16 mouse cellular contexts compared by ENCODE assay signal in the genomic region with DNA sequence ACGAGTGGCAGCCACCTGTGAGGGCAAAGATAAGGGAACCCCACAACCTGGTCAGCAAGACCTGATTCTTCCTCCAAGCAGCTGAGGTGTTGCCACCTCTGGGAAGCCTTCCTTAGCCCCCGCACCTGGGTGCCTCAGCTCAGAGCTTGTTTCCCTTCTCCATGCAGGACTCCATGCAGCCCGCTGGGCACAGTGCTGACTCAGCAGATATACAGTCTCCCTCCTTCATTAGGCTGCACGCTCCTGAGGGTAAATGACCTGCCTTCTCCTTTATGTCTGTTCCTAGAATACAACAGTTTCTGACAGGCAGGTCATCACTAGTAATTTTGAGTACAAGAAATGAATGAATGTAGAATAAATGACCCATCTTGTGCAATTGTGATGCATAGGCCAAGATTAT.
DNase-seq lines count a peak whose midpoint lies in the region; ATAC-seq and TF ChIP-seq lines count a peak whose summit lies in the region.
"Had no signal": no experiment of that assay in that cellular context is flagged by ENCODE, and none has a peak within 500 bp of the region (broad histone marks: within the 10 kb centered on the region; RNA-seq: fewer than 3 reads in every experiment).

No protein-coding gene starts in this region.

- H3K36me3 ChIP-seq in heart, embryonic 10.5 days: no peaks in the 10 kb centered on the region
- no peaks in the 10 kb centered on the region for H3K36me3 ChIP-seq in heart, postnatal 0 days (replicated peaks; ENCODE audit: control insufficient read depth, insufficient read depth, low read length)
- H3K36me3 ChIP-seq: embryonic facial prominence, embryonic 12.5 days; hindbrain, embryonic 13.5 days; limb, embryonic 13.5 days; liver, embryonic 13.5 days; lung, embryonic 15.5 days; midbrain, embryonic 13.5 days had no signal

- H3K4me3 ChIP-seq in heart, embryonic 10.5 days: no peak overlapping the region
- no peak overlapping the region for H3K4me3 ChIP-seq in heart, postnatal 0 days (ENCODE audit: low read depth, low read length)
- H3K4me3 ChIP-seq: embryonic facial prominence, embryonic 12.5 days; hindbrain, embryonic 13.5 days; limb, embryonic 13.5 days; liver, embryonic 13.5 days; lung, embryonic 15.5 days; midbrain, embryonic 13.5 days had no signal

- no peak for TF ChIP-seq CTCF in heart, postnatal 0 days (IDR thresholded peaks at IDR 0.05; ENCODE audit: low read depth)

- H3K27ac ChIP-seq in heart, embryonic 10.5 days: peak overlapping the region; percentile 77; the same call in 1 of the 2 replicates
- peak overlapping the region; percentile 89 for H3K27ac ChIP-seq in heart, postnatal 0 days (ENCODE audit: low read depth)
- H3K27ac ChIP-seq: embryonic facial prominence, embryonic 12.5 days; limb, embryonic 13.5 days; liver, embryonic 13.5 days; lung, embryonic 15.5 days; midbrain, embryonic 13.5 days had no signal

- intact Hi-C loops in heart, postnatal 14 days (cut with DNase I): no loop called here

- no peak for DNase-seq in heart, embryonic 10.5 days (ENCODE audit: low spot score)
- DNase-seq in heart, postnatal 14 days: no peak
- DNase-seq in heart, postnatal 0 days (ENCODE audit: low spot score): no peak
- no peak for DNase-seq in heart, adult 11 months
- peak; percentile 23 for DNase-seq in thymus, postnatal 4 days
- DNase-seq in thymus, postnatal 25 days: no peak
- DNase-seq: cerebellum, adult 9-11 months; liver, embryonic 13.5 days; spleen, adult 18-20 months had no signal

- H3K4me2 ChIP-seq in heart, postnatal 0 days (ENCODE audit: low read depth, low read length): no peak overlapping the region
- H3K4me2 ChIP-seq: embryonic facial prominence, embryonic 12.5 days; hindbrain, embryonic 13.5 days; limb, embryonic 13.5 days; liver, embryonic 13.5 days; lung, embryonic 15.5 days; midbrain, embryonic 13.5 days had no signal

- 84% methylated on average over 4 of the region's 4 CpGs for WGBS in heart, embryonic 10.5 days
- 78% methylated on average over 4 of the region's 4 CpGs for WGBS in heart, postnatal 0 days

- no peak overlapping the region for H3K9ac ChIP-seq in heart, postnatal 0 days (replicated peaks; ENCODE audit: low read depth, low read length)
- H3K9ac ChIP-seq: embryonic facial prominence, embryonic 12.5 days; hindbrain, embryonic 13.5 days; limb, embryonic 13.5 days; liver, embryonic 13.5 days; lung, embryonic 15.5 days; midbrain, embryonic 13.5 days had no signal

- no peaks in the 10 kb centered on the region for H3K27me3 ChIP-seq in heart, embryonic 10.5 days (ENCODE audit: insufficient read depth, poor library complexity, severe bottlenecking)
- H3K27me3 ChIP-seq in heart, postnatal 0 days (ENCODE audit: control insufficient read depth, insufficient read depth, low read length): no peaks in the 10 kb centered on the region
- H3K27me3 ChIP-seq: embryonic facial prominence, embryonic 12.5 days; hindbrain, embryonic 13.5 days; limb, embryonic 13.5 days; liver, embryonic 13.5 days; lung, embryonic 15.5 days; midbrain, embryonic 13.5 days had no signal

- H3K4me1 ChIP-seq in heart, embryonic 10.5 days: peaks cover 55% of the 10 kb centered on the region
- peaks cover 40% of the 10 kb centered on the region for H3K4me1 ChIP-seq in heart, postnatal 0 days (ENCODE audit: control insufficient read depth, insufficient read depth)
- H3K4me1 ChIP-seq: liver, embryonic 13.5 days had no signal

- TF ChIP-seq EP300 in heart, postnatal 0 days (IDR thresholded peaks at IDR 0.05; ENCODE audit: low read depth): no peak

- no peaks in the 10 kb centered on the region for H3K9me3 ChIP-seq in heart, embryonic 10.5 days
- no peaks in the 10 kb centered on the region for H3K9me3 ChIP-seq in heart, postnatal 0 days (replicated peaks; ENCODE audit: control insufficient read depth, low read length)
- H3K9me3 ChIP-seq: embryonic facial prominence, embryonic 12.5 days; hindbrain, embryonic 13.5 days; limb, embryonic 13.5 days; liver, embryonic 13.5 days; lung, embryonic 15.5 days; midbrain, embryonic 13.5 days had no signal

- no peak for ATAC-seq in heart, postnatal 0 days (ENCODE audit: insufficient read depth, low read depth)
- ATAC-seq in erythroid progenitor cell, adult 5-6 weeks (replicated peaks; ENCODE audit: low FRiP score, poor library complexity, severe bottlenecking): no peak
- ATAC-seq: activated CD4-positive, CD25-positive, alpha-beta regulatory T cell, adult 4 months had no signal
